Mouse (Mus musculus) stomach, embryonic 15.5 days (tissue): ENCODE results near the gene 9130019O22Rik. TPM values are rescaled to one million over a fixed set of nuclear protein-coding genes. Genes with fewer than 3 reads are reported as not detected.

ENCODE experiments used
- polyA plus RNA-seq: library from polyadenylated mRNA; unstranded; fragments of >200 nt; fragmentation: Nextera tagmentation; extraction: Ambion mirVana; gene quantifications from 2 replicates; pipeline ENCODE4 v1.2.1, GENCODE M21; 2015

The 9130019O22Rik gene
- polyA plus RNA-seq, 1 experiment from 2014 or later = 5.5 TPM

Other genes with a start within 250 kb of the 9130019O22Rik start
- 0.64 and 1.0 TPM in 2 replicates for gene Spn, start 249.3 kb downstream of the 9130019O22Rik start, polyA plus RNA-seq
- 44.1 and 46.6 TPM in 2 replicates for gene Cd2bp2, start 191.1 kb downstream of the 9130019O22Rik start, polyA plus RNA-seq
- 24.3 and 24.4 TPM in 2 replicates for gene Tbc1d10b, start 178.7 kb downstream of the 9130019O22Rik start, polyA plus RNA-seq
- 18.6 and 31.0 TPM in 2 replicates for gene Mylpf, start 178.3 kb downstream of the 9130019O22Rik start, polyA plus RNA-seq
- gene Zfp553, start 154.1 kb downstream of the 9130019O22Rik start, polyA plus RNA-seq = 33.9 and 34.8 TPM in 2 replicates
- gene Sept1, start 154.0 kb downstream of the 9130019O22Rik start, polyA plus RNA-seq = 17.7 and 19.2 TPM in 2 replicates
- gene Zfp771, start 142.9 kb downstream of the 9130019O22Rik start, polyA plus RNA-seq = 57.9 and 63.1 TPM in 2 replicates
- 164 and 181 TPM in 2 replicates for gene Dctpp1, start 126.5 kb downstream of the 9130019O22Rik start, polyA plus RNA-seq
- gene Sephs2, start 113.1 kb downstream of the 9130019O22Rik start, polyA plus RNA-seq = 139 and 163 TPM in 2 replicates
- gene Itgal, start 90.9 kb downstream of the 9130019O22Rik start, polyA plus RNA-seq = 2.7 TPM in 2 replicates
- 13.1 and 17.4 TPM in 2 replicates for gene Zfp768, start 41.6 kb downstream of the 9130019O22Rik start, polyA plus RNA-seq
- gene Zfp747, start 11.1 kb downstream of the 9130019O22Rik start, polyA plus RNA-seq = 9.0 and 9.6 TPM in 2 replicates
- gene E430018J23Rik, start 6.5 kb upstream of the 9130019O22Rik start, polyA plus RNA-seq = 6.3 and 6.5 TPM in 2 replicates
- 7.6 and 8.8 TPM in 2 replicates for gene Zfp764, start 19.7 kb upstream of the 9130019O22Rik start, polyA plus RNA-seq
- gene Zfp688, start 34.9 kb upstream of the 9130019O22Rik start, polyA plus RNA-seq = 22.0 and 23.6 TPM in 2 replicates
- gene Zfp689, start 62.0 kb upstream of the 9130019O22Rik start, polyA plus RNA-seq = 5.7 and 7.2 TPM in 2 replicates
- 38.6 and 38.8 TPM in 2 replicates for gene Prr14, start 72.4 kb upstream of the 9130019O22Rik start, polyA plus RNA-seq
- gene Fbrs, start 92.0 kb upstream of the 9130019O22Rik start, polyA plus RNA-seq = 12.2 and 13.8 TPM in 2 replicates
- gene Srcap, start 124.8 kb upstream of the 9130019O22Rik start, polyA plus RNA-seq = 49.7 and 55.4 TPM in 2 replicates
- 13.4 and 14.8 TPM in 2 replicates for gene Gm42715, start 132.4 kb upstream of the 9130019O22Rik start, polyA plus RNA-seq
- 5.6 and 6.0 TPM in 2 replicates for gene Tmem265, start 174.2 kb upstream of the 9130019O22Rik start, polyA plus RNA-seq
- 37.1 and 37.5 TPM in 2 replicates for gene Phkg2, start 186.2 kb upstream of the 9130019O22Rik start, polyA plus RNA-seq
- 5.8 and 7.2 TPM in 2 replicates for gene Ccdc189, start 201.4 kb upstream of the 9130019O22Rik start, polyA plus RNA-seq
- gene Rnf40, start 201.6 kb upstream of the 9130019O22Rik start, polyA plus RNA-seq = 37.8 and 42.0 TPM in 2 replicates
- gene Zfp629, start 228.6 kb upstream of the 9130019O22Rik start, polyA plus RNA-seq = 9.4 and 10.3 TPM in 2 replicates